Mouse (Mus musculus): ENCODE data around the gene Bag6. TPM values are rescaled to one million over a fixed set of nuclear protein-coding genes. Genes with fewer than 3 reads are reported as not detected.

Gene Bag6
- polyA plus RNA-seq, 1 experiment from 2014 or later, result 56.1 TPM

DNA sequence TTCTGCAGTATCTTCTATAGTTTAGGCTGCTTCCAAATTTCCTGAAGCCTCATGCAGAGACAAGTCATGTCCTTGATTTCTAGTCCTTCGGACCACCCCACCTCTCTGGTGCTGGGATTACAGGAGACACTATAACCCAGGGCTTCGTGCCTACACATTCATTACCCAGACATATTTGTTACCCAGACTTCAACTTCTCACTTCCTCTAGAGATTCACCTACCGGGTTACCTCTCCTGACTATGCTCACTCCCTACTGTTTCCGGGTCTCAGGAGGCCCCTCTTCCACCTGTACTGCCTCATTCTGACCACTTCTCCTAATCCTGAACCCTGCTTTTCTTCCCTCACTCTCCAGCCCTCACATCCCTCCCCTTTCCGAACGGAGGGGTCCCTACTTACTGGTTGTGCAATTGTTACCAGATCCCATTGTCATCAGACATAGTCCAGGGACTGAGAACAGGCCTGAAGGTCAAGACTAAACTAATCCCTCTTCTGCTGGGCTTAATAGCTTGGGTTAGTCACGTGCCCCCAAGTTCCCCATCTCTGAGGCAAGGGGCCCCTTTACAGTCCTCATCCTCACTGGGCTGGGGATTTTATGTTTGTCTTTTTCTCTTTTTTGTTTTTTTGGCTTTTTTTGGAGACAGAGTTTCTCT lies 53.1 kb downstream of the Bag6 start, which contains the start of gene Lst1:
Lst1 (minus strand) TSS at position 481 of the 652 bp plus-strand sequence.
- Histone ChIP-seq H3K9ac (no peak within 1 kb of the TSS), H3K27me3 (replicated peaks) (no peaks in the 10 kb centered on the region), H3K4me3 (no peak within 1 kb of the TSS), H3K36me3 (no peaks in the 10 kb centered on the region), H3K9me3 (replicated peaks) (no peaks in the 10 kb centered on the region), H3K27ac (ENCODE audit: poor library complexity, severe bottlenecking) (no peak within 1 kb of the TSS), H3K4me2 (no peak within 1 kb of the TSS), H3K4me1 (replicated peaks) (peaks cover 12% of the 10 kb centered on the region)
- WGBS, result 72% methylated on average over 7 of the region's 7 CpGs
- no peak for ATAC-seq (ENCODE audit: insufficient number of reproducible peaks, low FRiP score)

DNA sequence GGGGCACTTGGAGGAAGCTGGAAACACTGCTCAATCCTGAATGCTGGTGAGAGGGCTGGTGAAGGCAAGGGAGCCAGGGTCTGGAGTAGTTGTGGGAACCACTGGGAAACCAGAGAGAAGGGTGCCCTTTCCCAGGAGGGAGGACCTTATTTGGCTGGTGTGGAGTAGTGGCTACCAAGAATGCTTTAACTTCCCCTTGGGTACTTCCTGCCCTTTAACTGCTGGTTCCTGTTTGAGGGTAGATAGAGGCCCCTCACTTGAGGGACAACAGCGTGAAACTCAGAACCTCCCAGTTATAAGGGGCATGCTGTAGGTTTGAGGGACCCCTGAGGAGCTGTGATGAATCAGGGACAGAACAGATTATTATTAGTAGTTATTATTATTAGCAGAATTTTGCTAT lies 54.2 kb downstream of the Bag6 start:
- Histone ChIP-seq H3K4me2 (no peak overlapping the region), H3K4me1 (replicated peaks) (peaks cover 13% of the 10 kb centered on the region), H3K4me3 (no peak overlapping the region), H3K9me3 (replicated peaks) (no peaks in the 10 kb centered on the region), H3K27me3 (replicated peaks) (peaks cover 11% of the 10 kb centered on the region), H3K36me3 (no peaks in the 10 kb centered on the region), H3K27ac (ENCODE audit: poor library complexity, severe bottlenecking) (no peak overlapping the region), H3K9ac (no peak overlapping the region)
- ATAC-seq (ENCODE audit: insufficient number of reproducible peaks, low FRiP score), result no peak
- 47% methylated on average over 1 of the region's 1 CpGs for WGBS

DNA sequence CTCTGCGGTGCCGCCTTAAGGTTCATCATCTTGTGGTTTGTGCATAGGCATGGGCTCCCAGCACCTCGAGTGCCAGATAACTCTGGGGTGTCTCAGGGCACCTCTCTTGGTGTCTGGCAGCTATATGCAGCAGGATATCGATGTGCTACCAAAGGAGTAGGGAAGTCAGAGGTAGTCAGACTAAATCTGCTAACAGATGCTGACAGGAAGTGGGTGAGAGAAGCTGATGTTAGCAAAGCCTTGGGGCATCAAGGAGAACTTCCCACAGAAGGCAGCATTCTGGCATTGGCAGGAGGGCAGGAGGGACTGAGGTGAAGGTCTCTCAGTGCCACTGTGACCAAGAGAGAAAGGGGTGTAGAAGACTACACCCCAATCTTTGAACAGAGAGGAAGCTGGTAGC lies 55.1 kb downstream of the Bag6 start:
- ATAC-seq (ENCODE audit: insufficient number of reproducible peaks, low FRiP score), result no peak
- no peak overlapping the region for H3K27ac ChIP-seq (ENCODE audit: poor library complexity, severe bottlenecking)

DNA sequence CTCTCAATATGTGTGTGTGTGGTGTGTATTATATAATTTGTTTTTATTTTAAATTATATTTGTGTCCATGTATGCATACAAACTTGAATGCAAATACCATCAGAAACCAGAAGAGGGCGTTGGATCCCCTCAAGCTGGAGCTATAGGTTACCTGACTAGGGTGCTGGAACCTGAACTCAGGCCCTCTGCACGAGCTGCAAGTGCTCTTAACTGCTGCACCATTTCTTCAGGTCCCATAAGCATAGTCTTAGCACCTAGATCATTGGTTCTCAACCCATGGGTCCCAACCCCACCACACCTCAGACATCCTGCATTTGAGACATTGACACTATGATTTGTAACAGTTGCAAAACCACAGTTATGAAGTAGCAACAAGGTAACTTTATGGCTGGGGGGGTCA lies 56.7 kb downstream of the Bag6 start:
- 56% methylated on average over 2 of the region's 2 CpGs for whole genome bisulfite sequencing
- H3K4me2 ChIP-seq, result no peak overlapping the region

More for the DNA sequence above, 55.1 kb downstream of the Bag6 start:
- Histone ChIP-seq H3K4me3 (no peak overlapping the region), H3K27me3 (replicated peaks) (peaks cover 20% of the 10 kb centered on the region), H3K4me2 (no peak overlapping the region), H3K9ac (no peak overlapping the region), H3K4me1 (replicated peaks) (peaks cover 20% of the 10 kb centered on the region), H3K9me3 (replicated peaks) (no peaks in the 10 kb centered on the region), H3K36me3 (no peaks in the 10 kb centered on the region)
- WGBS, result 50% methylated on average over 4 of the region's 4 CpGs

DNA sequence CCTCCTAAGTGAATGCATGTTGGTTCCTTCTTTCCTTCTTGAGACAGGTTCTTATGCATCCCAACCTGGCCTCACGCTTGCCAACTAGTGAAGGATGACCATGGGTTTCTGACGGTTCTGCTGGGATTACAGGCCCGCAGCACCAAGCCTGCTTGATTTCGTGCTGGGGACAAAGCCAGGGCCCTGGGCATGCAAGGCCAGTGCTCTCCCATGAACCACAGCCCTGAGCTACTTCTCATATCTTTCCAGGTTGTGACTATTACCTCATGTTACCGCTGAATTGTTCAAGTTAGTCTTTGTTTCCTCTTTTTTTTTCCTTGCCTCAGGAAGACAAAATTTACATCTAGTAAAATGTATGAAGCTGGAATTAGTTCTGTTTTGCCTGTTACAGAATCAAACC lies 57.9 kb downstream of the Bag6 start:
- WGBS, result 71% methylated on average over 5 of the region's 5 CpGs
- H3K9me3 ChIP-seq (replicated peaks), result no peaks in the 10 kb centered on the region
- H3K36me3 ChIP-seq, result no peaks in the 10 kb centered on the region
- H3K4me2 ChIP-seq, result no peak overlapping the region
- no peak overlapping the region for H3K9ac ChIP-seq
- peaks cover 22% of the 10 kb centered on the region for H3K4me1 ChIP-seq (replicated peaks)
- ATAC-seq (ENCODE audit: insufficient number of reproducible peaks, low FRiP score), result no peak
- no peak overlapping the region for H3K27ac ChIP-seq (ENCODE audit: poor library complexity, severe bottlenecking)
- H3K4me3 ChIP-seq, result no peak overlapping the region
- H3K27me3 ChIP-seq (replicated peaks), result peaks cover 41% of the 10 kb centered on the region

More for the DNA sequence above, 56.7 kb downstream of the Bag6 start:
- Histone ChIP-seq H3K27ac (ENCODE audit: poor library complexity, severe bottlenecking) (no peak overlapping the region), H3K9ac (no peak overlapping the region), H3K36me3 (no peaks in the 10 kb centered on the region), H3K9me3 (replicated peaks) (no peaks in the 10 kb centered on the region), H3K4me3 (no peak overlapping the region), H3K27me3 (replicated peaks) (peaks cover 35% of the 10 kb centered on the region), H3K4me1 (replicated peaks) (peaks cover 23% of the 10 kb centered on the region)
- ATAC-seq (ENCODE audit: insufficient number of reproducible peaks, low FRiP score), result no peak

DNA sequence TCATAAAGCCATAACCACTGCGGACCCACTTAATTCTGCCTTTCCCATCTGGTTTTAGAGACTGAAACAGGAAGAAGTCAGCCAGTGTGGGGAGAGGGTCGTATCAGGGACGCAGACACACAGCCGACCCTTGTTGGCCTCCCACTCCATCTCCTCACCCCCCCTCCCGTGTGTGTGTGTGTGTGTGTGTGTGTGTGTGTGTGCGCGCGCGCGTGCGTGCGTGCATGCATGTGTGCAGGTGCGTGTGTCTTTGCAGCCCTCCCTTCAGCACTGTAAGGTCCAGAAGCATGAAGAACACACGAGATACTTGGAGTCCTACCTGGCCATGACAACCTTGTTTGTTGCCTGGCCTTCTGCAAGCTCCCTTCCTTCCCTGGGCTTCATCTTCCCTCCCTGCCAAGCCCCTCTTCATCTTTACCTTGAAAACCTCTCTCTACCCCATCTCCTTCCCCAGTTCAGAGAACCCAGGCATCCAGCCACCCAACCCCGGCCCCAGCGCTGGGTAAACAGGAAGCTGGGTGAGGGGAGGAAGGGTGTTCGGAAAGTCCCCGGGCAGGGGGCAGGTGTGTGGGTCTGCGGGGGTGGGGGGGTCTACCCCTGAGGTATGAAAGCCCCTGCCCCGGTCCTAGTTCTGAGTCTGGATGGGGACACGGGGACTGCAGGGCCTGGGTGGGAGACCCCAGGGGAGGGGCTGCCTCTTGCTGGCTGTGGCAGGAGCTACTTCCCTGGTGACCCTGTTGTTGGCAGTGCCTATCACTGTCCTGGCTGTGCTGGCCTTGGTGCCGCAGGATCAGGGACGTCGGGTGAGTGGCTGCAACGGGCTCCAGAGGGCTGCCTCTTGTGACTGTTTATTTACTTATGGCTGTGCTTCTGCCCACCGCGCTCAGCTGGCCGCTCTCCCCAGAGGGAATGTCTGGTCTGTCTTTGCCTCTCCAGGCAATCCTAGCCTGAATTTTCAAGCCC lies 59.2 kb downstream of the Bag6 start, which contains the start of gene Ltb:
Ltb (plus strand) TSS at position 559 of the 963 bp plus-strand sequence.
- Histone ChIP-seq H3K9me3 (replicated peaks) (no peaks in the 10 kb centered on the region), H3K36me3 (no peaks in the 10 kb centered on the region), H3K4me1 (replicated peaks) (peaks cover 20% of the 10 kb centered on the region), H3K4me2 (peak within 1 kb of the TSS; percentile 84), H3K27me3 (replicated peaks) (peaks cover 44% of the 10 kb centered on the region), H3K4me3 (peak within 1 kb of the TSS; percentile 48; the same call in 1 of the 2 replicates), H3K27ac (ENCODE audit: poor library complexity, severe bottlenecking) (no peak within 1 kb of the TSS), H3K9ac (0 out of 2 replicates have a peak within 1 kb of the TSS, but pooled peaks have one; percentile 3)
- peak; percentile 27; the same call in 1 of the 2 replicates for ATAC-seq (ENCODE audit: insufficient number of reproducible peaks, low FRiP score)
- WGBS, result 52% methylated on average over 28 of the region's 28 CpGs

DNA sequence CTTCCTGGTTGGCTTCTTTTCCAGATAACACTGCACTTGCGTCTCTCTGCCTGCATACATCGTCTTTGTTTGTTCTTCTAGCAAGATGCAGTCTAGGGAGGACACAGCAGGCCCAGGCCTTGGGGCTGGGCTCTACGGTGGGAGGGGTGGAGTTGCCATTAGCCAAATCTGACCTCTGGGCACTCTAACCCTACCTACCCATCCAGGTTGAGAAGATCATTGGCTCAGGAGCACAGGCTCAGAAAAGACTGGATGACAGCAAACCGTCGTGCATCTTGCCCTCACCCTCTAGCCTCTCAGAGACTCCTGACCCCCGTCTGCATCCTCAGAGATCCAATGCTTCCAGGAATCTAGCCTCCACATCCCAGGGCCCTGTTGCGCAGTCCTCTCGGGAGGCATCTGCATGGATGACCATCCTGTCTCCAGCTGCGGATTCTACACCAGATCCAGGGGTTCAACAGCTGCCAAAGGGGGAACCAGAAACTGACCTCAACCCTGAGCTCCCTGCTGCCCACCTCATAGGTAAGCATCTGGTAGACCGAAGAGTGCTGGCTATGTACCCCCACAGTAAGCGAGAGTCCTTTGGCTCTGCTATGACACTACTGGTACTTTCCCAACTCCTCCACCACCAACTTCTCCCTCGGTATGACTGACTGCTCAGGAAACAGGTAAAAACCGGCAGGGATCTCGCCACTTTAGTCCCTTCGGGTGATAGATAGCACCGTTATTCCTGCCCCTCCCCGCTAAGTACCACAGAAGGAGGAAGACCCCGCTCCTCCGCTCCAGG lies 60.1 kb downstream of the Bag6 start:
- 29% methylated on average over 19 of the region's 19 CpGs for WGBS
- no peaks in the 10 kb centered on the region for H3K36me3 ChIP-seq
- peak overlapping the region; percentile 50 for H3K9ac ChIP-seq
- H3K9me3 ChIP-seq (replicated peaks), result no peaks in the 10 kb centered on the region
- no peak overlapping the region for H3K27ac ChIP-seq (ENCODE audit: poor library complexity, severe bottlenecking)
- H3K4me2 ChIP-seq, result peak overlapping the region; percentile 84
- ATAC-seq (ENCODE audit: insufficient number of reproducible peaks, low FRiP score), result 0 out of 2 replicates have a peak, but pooled peaks have one; percentile 23
- H3K4me3 ChIP-seq, result peak overlapping the region; percentile 48
- H3K27me3 ChIP-seq (replicated peaks), result peaks cover 51% of the 10 kb centered on the region
- H3K4me1 ChIP-seq (replicated peaks), result peaks cover 19% of the 10 kb centered on the region

DNA sequence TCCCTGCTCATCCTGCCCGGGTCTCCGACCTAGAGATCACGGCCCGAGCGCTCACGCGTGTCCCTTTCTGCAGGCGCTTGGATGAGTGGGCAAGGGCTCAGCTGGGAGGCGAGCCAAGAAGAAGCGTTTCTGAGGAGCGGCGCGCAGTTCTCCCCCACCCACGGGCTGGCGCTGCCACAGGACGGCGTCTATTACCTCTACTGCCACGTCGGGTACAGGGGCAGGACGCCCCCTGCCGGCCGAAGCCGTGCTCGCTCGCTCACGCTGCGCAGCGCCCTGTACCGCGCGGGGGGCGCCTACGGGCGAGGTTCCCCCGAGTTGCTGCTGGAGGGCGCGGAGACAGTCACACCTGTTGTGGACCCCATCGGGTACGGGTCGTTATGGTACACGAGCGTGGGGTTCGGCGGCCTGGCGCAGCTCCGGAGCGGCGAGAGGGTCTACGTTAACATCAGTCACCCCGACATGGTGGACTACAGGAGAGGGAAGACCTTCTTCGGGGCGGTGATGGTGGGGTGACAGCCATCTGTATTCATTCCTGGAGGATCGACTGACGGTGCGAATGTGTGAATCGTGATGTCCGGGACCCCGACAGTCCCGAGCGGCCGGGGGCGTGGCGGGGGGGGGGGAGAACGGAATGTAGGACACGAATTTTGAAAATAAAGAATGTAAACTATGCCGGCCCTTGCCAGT lies 60.8 kb downstream of the Bag6 start:
- no peak overlapping the region for H3K27ac ChIP-seq (ENCODE audit: poor library complexity, severe bottlenecking)

DNA sequence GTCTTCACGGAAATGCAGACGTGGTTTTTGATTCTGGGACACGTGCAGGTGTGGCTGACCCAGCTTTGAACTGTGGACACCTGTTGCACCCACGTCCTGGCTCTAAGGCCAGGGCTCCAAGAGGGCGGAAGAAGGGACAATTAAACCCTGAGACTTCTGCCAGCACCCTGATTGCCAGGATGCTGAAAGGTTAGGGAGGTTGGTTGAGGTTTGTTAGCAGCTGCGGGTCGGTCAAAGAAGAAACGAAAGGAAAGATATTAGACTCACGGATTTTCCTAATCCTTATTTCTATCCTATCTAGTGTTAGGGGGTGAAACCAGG lies 61.3 kb downstream of the Bag6 start:
- 31% methylated on average over 9 of the region's 9 CpGs for WGBS
- H3K36me3 ChIP-seq, result no peaks in the 10 kb centered on the region
- H3K9ac ChIP-seq, result peak overlapping the region; percentile 50; the same call in 1 of the 2 replicates
- H3K27ac ChIP-seq (ENCODE audit: poor library complexity, severe bottlenecking), result no peak overlapping the region
- no peaks in the 10 kb centered on the region for H3K9me3 ChIP-seq (replicated peaks)
- H3K4me3 ChIP-seq, result peak overlapping the region; percentile 48
- peaks cover 19% of the 10 kb centered on the region for H3K4me1 ChIP-seq (replicated peaks)
- no peak for ATAC-seq (ENCODE audit: insufficient number of reproducible peaks, low FRiP score)
- peaks cover 64% of the 10 kb centered on the region for H3K27me3 ChIP-seq (replicated peaks)
- peak overlapping the region; percentile 84 for H3K4me2 ChIP-seq

More for the DNA sequence above, 60.8 kb downstream of the Bag6 start:
- Histone ChIP-seq H3K36me3 (no peaks in the 10 kb centered on the region), H3K4me2 (peak overlapping the region; percentile 84), H3K27me3 (replicated peaks) (peaks cover 59% of the 10 kb centered on the region), H3K4me1 (replicated peaks) (peaks cover 19% of the 10 kb centered on the region), H3K9me3 (replicated peaks) (no peaks in the 10 kb centered on the region), H3K4me3 (peak overlapping the region; percentile 48), H3K9ac (peak overlapping the region; percentile 50)
- peak; percentile 86 for ATAC-seq (ENCODE audit: insufficient number of reproducible peaks, low FRiP score)
- WGBS, result 1% methylated on average over 66 of the region's 66 CpGs

Data from heart, embryonic 12.5 days (tissue).